Mouse (Mus musculus) hindbrain, embryonic 10.5 days (tissue): Measurements from ENCODE around the gene Elavl1. TPM values are rescaled to one million over a fixed set of nuclear protein-coding genes. Genes with fewer than 3 reads are reported as not detected.
A peak's percentile ranks its signal among the peaks of the same experiment; 100 is the strongest.

Experiments used
- DNase-seq: peaks from one replicate; pipeline ENCODE4 v3.0.0-alpha.2; 2017; ENCODE audit warnings: low spot score
- H3K27ac ChIP-seq: fragments of 300-500 bp; sonication (generic); 2 replicates; pipeline ENCODE4 v1.5.1; 2016; ENCODE audit warnings: mild to moderate bottlenecking, moderate library complexity
- H3K27me3 ChIP-seq: fragments of 300-500 bp; sonication (generic); 2 replicates; pipeline ENCODE4 v1.6.1; 2016; ENCODE audit warnings: mild to moderate bottlenecking; ENCODE audit not compliant: poor library complexity, insufficient read depth, severe bottlenecking
- H3K36me3 ChIP-seq: fragments of 300-500 bp; sonication (generic); 2 replicates; pipeline ENCODE4 v1.6.1; 2016; ENCODE audit warnings: mild to moderate bottlenecking, moderate library complexity
- H3K4me1 ChIP-seq: fragments of 300-500 bp; sonication (generic); replicated peaks from 2 replicates; pipeline ENCODE4 v1.6.1; 2016; ENCODE audit warnings: mild to moderate bottlenecking
- H3K4me3 ChIP-seq: fragments of 300-500 bp; sonication (generic); 2 replicates; pipeline ENCODE4 v1.5.1; 2016; ENCODE audit warnings: mild to moderate bottlenecking, moderate library complexity
- H3K9me3 ChIP-seq: fragments of 300-500 bp; sonication (generic); 2 replicates; pipeline ENCODE4 v1.6.1; 2016; ENCODE audit warnings: mild to moderate bottlenecking, moderate library complexity
- WGBS: fragments of 180-500 bp; shearing (Covaris S2); methylation state at CpG from one replicate; pipeline ENCODE4 v1.1.7; 2016; 5-methylcytosine and 5-hydroxymethylcytosine counted together
- polyA plus RNA-seq: library from polyadenylated mRNA; unstranded; fragments of >200 nt; fragmentation: Nextera tagmentation; extraction: Ambion mirVana; gene quantifications from 2 replicates; pipeline ENCODE4 v1.2.1, GENCODE M21; 2016

Elavl1 gene
- polyA plus RNA-seq, 1 experiment from 2014 or later: 306 TPM

DNA sequence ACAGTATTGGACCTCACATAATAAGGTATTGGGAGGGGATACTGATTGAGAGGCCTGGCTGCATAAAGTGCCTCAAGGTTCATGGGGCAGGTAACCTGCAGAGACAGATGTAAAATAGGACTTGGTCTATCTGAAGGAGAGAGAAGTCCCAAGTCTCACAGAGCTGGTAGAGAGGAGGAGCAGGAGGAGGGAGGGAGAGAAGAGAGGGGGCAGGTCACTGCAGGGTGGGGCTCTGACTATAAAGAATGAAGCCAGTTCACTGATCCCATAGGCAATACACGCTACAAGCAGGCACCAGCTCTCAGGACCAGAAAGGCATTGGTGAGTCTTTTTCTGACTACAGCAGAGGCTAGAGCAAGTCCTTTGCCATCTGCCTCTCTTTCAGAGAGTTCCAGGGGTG is 24.1 kb upstream of the Elavl1 start:
- Histone ChIP-seq H3K27ac (no peak overlapping the region), H3K9me3 (no peaks in the 10 kb centered on the region), H3K27me3 (no peaks in the 10 kb centered on the region), H3K36me3 (no peaks in the 10 kb centered on the region), H3K4me1 (peaks cover 9% of the 10 kb centered on the region), H3K4me3 (no peak overlapping the region)
- WGBS: 62% methylated on average over 1 of the region's 1 CpGs
- no peak for DNase-seq

GRCm38 (mm10) chr8:4348275-4348674 is 23.1 kb upstream of the Elavl1 start:
- Histone ChIP-seq H3K4me1 (peaks cover 9% of the 10 kb centered on the region), H3K4me3 (no peak overlapping the region), H3K27me3 (no peaks in the 10 kb centered on the region), H3K9me3 (no peaks in the 10 kb centered on the region), H3K36me3 (no peaks in the 10 kb centered on the region), H3K27ac (no peak overlapping the region)
- 31% methylated on average over 12 of the region's 12 CpGs for WGBS
- DNase-seq: no peak

DNA sequence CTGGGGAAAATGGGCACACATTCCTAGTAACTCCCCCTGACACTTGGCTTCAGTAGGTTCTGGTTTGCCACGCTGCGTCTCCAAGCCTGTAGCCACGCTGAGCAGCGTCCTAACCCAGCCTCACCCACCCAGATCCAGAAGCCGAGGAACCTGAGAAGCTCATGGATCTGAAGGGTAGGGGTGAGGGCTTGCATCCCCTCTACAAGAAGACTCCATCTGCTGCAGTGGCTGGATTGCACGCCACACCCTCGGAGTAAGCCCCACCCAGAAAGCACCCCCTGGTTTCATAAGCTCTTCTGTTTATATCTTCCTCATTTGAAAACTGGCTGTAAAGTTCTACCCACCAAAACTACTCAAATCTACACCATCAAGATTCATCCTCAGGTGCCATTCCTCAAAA is 22.4 kb upstream of the Elavl1 start:
- H3K9me3 ChIP-seq: no peaks in the 10 kb centered on the region
- no peak overlapping the region for H3K4me3 ChIP-seq
- no peaks in the 10 kb centered on the region for H3K27me3 ChIP-seq
- no peak for DNase-seq
- H3K4me1 ChIP-seq: peaks cover 9% of the 10 kb centered on the region
- no peak overlapping the region for H3K27ac ChIP-seq
- no peaks in the 10 kb centered on the region for H3K36me3 ChIP-seq
- WGBS: 61% methylated on average over 7 of the region's 7 CpGs

GRCm38 (mm10) chr8:4340207-4340606 is 15.0 kb upstream of the Elavl1 start:
- no peaks in the 10 kb centered on the region for H3K27me3 ChIP-seq
- no peaks in the 10 kb centered on the region for H3K9me3 ChIP-seq
- no peak overlapping the region for H3K4me3 ChIP-seq
- DNase-seq: no peak
- 83% methylated on average over 3 of the region's 3 CpGs for WGBS
- H3K36me3 ChIP-seq: peaks cover 51% of the 10 kb centered on the region
- H3K4me1 ChIP-seq: no peaks in the 10 kb centered on the region
- no peak overlapping the region for H3K27ac ChIP-seq

- 92% methylated on average over 2 of the region's 2 CpGs for WGBS
- no peak overlapping the region for H3K4me3 ChIP-seq
- no peaks in the 10 kb centered on the region for H3K27me3 ChIP-seq
- no peaks in the 10 kb centered on the region for H3K4me1 ChIP-seq
- no peak for DNase-seq
- H3K36me3 ChIP-seq: peaks cover 91% of the 10 kb centered on the region
- H3K27ac ChIP-seq: no peak overlapping the region
- no peaks in the 10 kb centered on the region for H3K9me3 ChIP-seq
Measured at GRCm38 (mm10) chr8:4335678-4336077, 10.5 kb upstream of the Elavl1 start.

DNA sequence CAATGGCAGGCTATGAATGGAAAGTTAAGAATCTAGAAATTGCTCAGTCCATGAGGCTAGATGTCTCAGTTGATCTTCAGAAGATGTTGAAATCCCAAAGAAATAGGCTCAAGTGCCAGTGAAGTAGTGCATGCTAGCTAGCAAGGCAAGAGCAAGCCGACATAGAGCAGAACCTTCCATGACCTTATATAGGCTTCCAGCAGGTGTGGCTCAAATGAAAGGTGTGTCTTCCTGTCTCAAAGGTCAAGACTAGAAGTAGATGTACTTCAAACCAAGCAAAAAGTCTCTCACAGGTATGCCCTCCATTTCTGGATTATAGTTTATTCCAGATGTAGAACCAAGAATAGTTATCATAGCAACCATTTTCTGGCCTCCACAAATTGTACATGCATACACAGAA is 8.8 kb upstream of the Elavl1 start:
- H3K27ac ChIP-seq: no peak overlapping the region
- no peaks in the 10 kb centered on the region for H3K27me3 ChIP-seq
- 94% methylated on average over 1 of the region's 1 CpGs for WGBS
- H3K9me3 ChIP-seq: no peaks in the 10 kb centered on the region
- no peak overlapping the region for H3K4me3 ChIP-seq
- no peak for DNase-seq
- peaks cover 98% of the 10 kb centered on the region for H3K36me3 ChIP-seq
- H3K4me1 ChIP-seq: no peaks in the 10 kb centered on the region

- Histone ChIP-seq H3K27ac (no peak overlapping the region), H3K36me3 (peaks cover 75% of the 10 kb centered on the region), H3K9me3 (no peaks in the 10 kb centered on the region), H3K4me3 (no peak overlapping the region), H3K4me1 (peaks cover 6% of the 10 kb centered on the region), H3K27me3 (no peaks in the 10 kb centered on the region)
- no peak for DNase-seq
- 94% methylated on average over 5 of the region's 5 CpGs for WGBS
Measured at GRCm38 (mm10) chr8:4329000-4329399, 3.8 kb upstream of the Elavl1 start.

DNA sequence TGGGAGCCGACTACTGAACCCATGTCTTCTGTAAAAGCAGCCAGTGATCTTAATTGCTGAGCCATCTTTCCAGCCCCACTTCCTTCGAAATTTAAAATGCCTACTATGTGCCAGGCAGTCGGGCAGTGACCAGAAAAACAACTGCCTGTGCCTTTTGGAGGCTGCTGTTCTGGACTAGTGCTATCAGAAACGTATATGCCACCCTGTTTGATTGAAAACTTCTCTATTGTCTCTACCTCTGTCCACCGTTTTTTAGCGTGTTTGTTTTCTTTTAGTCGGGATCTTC is 481 bp upstream of the Elavl1 start:
- H3K4me1 ChIP-seq: peaks cover 25% of the 10 kb centered on the region
- peak overlapping the region; percentile 98 for H3K27ac ChIP-seq
- no peaks in the 10 kb centered on the region for H3K9me3 ChIP-seq
- no peak for DNase-seq
- WGBS: 52% methylated on average over 7 of the region's 7 CpGs
- H3K36me3 ChIP-seq: peaks cover 66% of the 10 kb centered on the region
- peak overlapping the region; percentile 97 for H3K4me3 ChIP-seq
- H3K27me3 ChIP-seq: no peaks in the 10 kb centered on the region

- under 1% methylated on average over 42 of the region's 42 CpGs for WGBS
- DNase-seq: no peak
- peaks cover 66% of the 10 kb centered on the region for H3K36me3 ChIP-seq
- H3K4me3 ChIP-seq: peak overlapping the region; percentile 97
- peak overlapping the region; percentile 98 for H3K27ac ChIP-seq
- peaks cover 25% of the 10 kb centered on the region for H3K4me1 ChIP-seq
- H3K27me3 ChIP-seq: no peaks in the 10 kb centered on the region
- H3K9me3 ChIP-seq: no peaks in the 10 kb centered on the region
Measured at GRCm38 (mm10) chr8:4324525-4324924, 688 bp downstream of the Elavl1 start.

DNA sequence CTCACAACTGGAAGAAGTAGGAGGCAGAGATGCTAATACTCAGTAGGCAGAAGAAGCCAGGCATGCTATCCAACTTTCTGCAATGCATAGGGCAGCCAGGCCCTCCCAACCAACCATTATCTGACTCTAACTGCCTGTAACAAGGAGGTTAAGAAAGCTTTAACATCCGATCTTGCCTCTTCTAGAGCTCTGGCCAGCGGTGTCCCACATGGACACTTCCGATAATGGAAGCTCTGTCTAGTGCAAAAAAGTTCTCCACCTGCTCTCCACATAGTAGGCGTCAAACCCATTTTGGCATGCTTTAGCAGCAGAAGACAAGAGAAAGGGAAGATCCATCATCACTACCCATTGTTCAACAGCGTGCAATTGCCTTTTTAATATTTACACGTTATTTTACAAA is 1.3 kb downstream of the Elavl1 start:
- DNase-seq: peak; percentile 13
- WGBS: 5% methylated on average over 6 of the region's 6 CpGs
- peaks cover 66% of the 10 kb centered on the region for H3K36me3 ChIP-seq
- peak overlapping the region; percentile 97 for H3K4me3 ChIP-seq
- H3K9me3 ChIP-seq: no peaks in the 10 kb centered on the region
- peak overlapping the region; percentile 98 for H3K27ac ChIP-seq
- no peaks in the 10 kb centered on the region for H3K27me3 ChIP-seq
- H3K4me1 ChIP-seq: peaks cover 25% of the 10 kb centered on the region

- no peaks in the 10 kb centered on the region for H3K27me3 ChIP-seq
- H3K36me3 ChIP-seq: peaks cover 59% of the 10 kb centered on the region
- peak overlapping the region; percentile 97; the same call in 1 of the 2 replicates for H3K4me3 ChIP-seq
- H3K4me1 ChIP-seq: peaks cover 25% of the 10 kb centered on the region
- no peaks in the 10 kb centered on the region for H3K9me3 ChIP-seq
- no peak overlapping the region for H3K27ac ChIP-seq
- peak; percentile 88 for DNase-seq
- WGBS: 38% methylated on average over 2 of the region's 2 CpGs
Measured at GRCm38 (mm10) chr8:4322470-4322869, 2.7 kb downstream of the Elavl1 start.

GRCm38 (mm10) chr8:4321031-4321430 is 4.2 kb downstream of the Elavl1 start:
- WGBS: 93% methylated on average over 2 of the region's 2 CpGs
- Histone ChIP-seq H3K27me3 (no peaks in the 10 kb centered on the region), H3K36me3 (peaks cover 48% of the 10 kb centered on the region), H3K27ac (no peak overlapping the region), H3K4me1 (peaks cover 25% of the 10 kb centered on the region), H3K4me3 (no peak overlapping the region), H3K9me3 (no peaks in the 10 kb centered on the region)
- DNase-seq: no peak

DNA sequence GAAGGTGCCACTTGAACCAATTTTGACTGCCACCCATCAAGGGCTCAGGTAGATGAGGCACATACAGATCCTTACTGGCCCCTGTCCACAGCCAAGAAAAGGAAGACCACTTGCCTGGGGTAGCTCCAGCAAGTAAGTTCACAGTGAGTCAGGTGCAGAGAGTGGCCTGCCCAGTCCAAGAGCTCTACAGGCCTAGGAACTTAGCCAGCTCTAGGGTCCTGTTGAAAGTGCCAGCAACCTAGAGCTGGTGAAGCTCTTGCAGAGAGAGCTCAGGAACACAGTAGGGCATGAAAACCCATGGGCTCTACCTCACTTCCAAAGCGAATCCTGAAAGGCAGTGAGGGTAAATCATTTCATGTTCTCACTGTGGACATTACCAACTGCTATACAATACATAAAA is 4.8 kb downstream of the Elavl1 start:
- no peak for DNase-seq
- H3K36me3 ChIP-seq: peaks cover 52% of the 10 kb centered on the region
- H3K27ac ChIP-seq: no peak overlapping the region
- no peaks in the 10 kb centered on the region for H3K9me3 ChIP-seq
- H3K4me1 ChIP-seq: peaks cover 20% of the 10 kb centered on the region
- WGBS: 94% methylated on average over 1 of the region's 1 CpGs
- no peak overlapping the region for H3K4me3 ChIP-seq
- no peaks in the 10 kb centered on the region for H3K27me3 ChIP-seq

- H3K9me3 ChIP-seq: no peaks in the 10 kb centered on the region
- DNase-seq: no peak
- H3K4me3 ChIP-seq: no peak overlapping the region
- no peak overlapping the region for H3K27ac ChIP-seq
- H3K36me3 ChIP-seq: peaks cover 52% of the 10 kb centered on the region
- 98% methylated on average over 11 of the region's 11 CpGs for WGBS
- H3K27me3 ChIP-seq: no peaks in the 10 kb centered on the region
- peaks cover 20% of the 10 kb centered on the region for H3K4me1 ChIP-seq
Measured at GRCm38 (mm10) chr8:4319573-4319872, 5.7 kb downstream of the Elavl1 start.
